Mouse (Mus musculus) liver, embryonic 14.5 days (tissue): ENCODE results near the gene Agtpbp1. TPM values are rescaled to one million over a fixed set of nuclear protein-coding genes. Genes with fewer than 3 reads are reported as not detected.

Experiments
- ATAC-seq: fragments of 200-750 bp; cut with Nextera tagmentation; 2 replicates; pipeline ENCODE4 v1.8.0; 2017; ENCODE audit warnings: moderate number of reproducible peaks, mild to moderate bottlenecking, moderate library complexity; ENCODE audit not compliant: insufficient read depth
- DNase-seq, 3 experiments: peaks; one replicate each; pipeline ENCODE4 v3.0.0-alpha.2; 2012 to 2013; ENCODE audit warnings: low read depth in 3 of 3, low spot score in 3 of 3
- H3K27ac ChIP-seq: fragments of 300-500 bp; sonication (generic); 2 replicates; pipeline ENCODE4 v1.5.1; 2014; ENCODE audit warnings: moderate library complexity, mild to moderate bottlenecking, control low read depth, inconsistent platforms
- H3K27me3 ChIP-seq: fragments of 300-500 bp; sonication (generic); 2 replicates; pipeline ENCODE4 v1.6.1; 2014; ENCODE audit warnings: mild to moderate bottlenecking, low read length, moderate library complexity; ENCODE audit not compliant: control insufficient read depth, insufficient read depth
- H3K36me3 ChIP-seq: fragments of 300-500 bp; sonication (generic); replicated peaks from 2 replicates; pipeline ENCODE4 v1.6.1; 2014; ENCODE audit warnings: low read depth; ENCODE audit not compliant: control insufficient read depth, insufficient read depth
- H3K4me1 ChIP-seq, 2 experiments: fragments of 200-500 bp in 1 of 2; fragments of 300-500 bp in 1 of 2; sonication (generic) in 1 of 2; replicated peaks; 2 replicates each; pipeline ENCODE4 v1.6.1; 2012 to 2014; ENCODE audit warnings: antibody characterized with exemption in 1 of 2, inconsistent platforms in 1 of 2, low read length in 1 of 2; ENCODE audit not compliant: control insufficient read depth in 2 of 2, insufficient read depth in 2 of 2
- H3K4me2 ChIP-seq: fragments of 300-500 bp; sonication (generic); 2 replicates; pipeline ENCODE4 v1.6.1; 2014; ENCODE audit warnings: low read depth, mild to moderate bottlenecking, control low read depth, moderate library complexity
- H3K4me3 ChIP-seq, 2 experiments: fragments of 200-500 bp in 1 of 2; fragments of 300-500 bp in 1 of 2; sonication (generic) in 1 of 2; 2 replicates each; pipeline ENCODE4 v1.5.1; 2012 to 2014; ENCODE audit warnings: low read depth in 2 of 2, low read length in 2 of 2, mild to moderate bottlenecking in 2 of 2, control low read depth in 1 of 2, inconsistent platforms in 1 of 2, moderate library complexity in 1 of 2; ENCODE audit not compliant: insufficient read depth in 1 of 2
- H3K9ac ChIP-seq: fragments of 300-500 bp; sonication (generic); replicated peaks from 2 replicates; pipeline ENCODE4 v1.6.1; 2014; ENCODE audit warnings: mild to moderate bottlenecking, control low read depth, moderate library complexity
- H3K9me3 ChIP-seq: fragments of 300-500 bp; sonication (generic); 2 replicates; pipeline ENCODE4 v1.6.1; 2016; ENCODE audit warnings: low read length, mixed read lengths; ENCODE audit not compliant: control insufficient read depth
- CTCF ChIP-seq: IDR thresholded peaks from 2 replicates; pipeline ENCODE4 v1.5.1; 2016; ENCODE audit warnings: antibody characterized with exemption, low read depth, control low read depth
- EP300 ChIP-seq: IDR thresholded peaks from 2 replicates; pipeline ENCODE4 v1.6.1; 2016; ENCODE audit warnings: antibody characterized with exemption, low read depth
- WGBS: fragments of 180-500 bp; shearing (Covaris S2); extraction: QIAGEN DNeasy Blood & Tissue Kit; methylation state at CpG from one replicate; pipeline ENCODE4 v1.1.7; 2014; ENCODE audit not compliant: insufficient replicate concordance; 5-methylcytosine and 5-hydroxymethylcytosine counted together
- polyA plus RNA-seq, 2 experiments: library from polyadenylated mRNA; depleted of rRNA in 1 of 2; stranded (reverse) in 1 of 2; unstranded in 1 of 2; fragments of >200 nt; fragmentation: Nextera tagmentation in 1 of 2; extraction: Ambion mirVana in 1 of 2; gene quantifications; 2 replicates each; pipeline versions ENCODE4 v1.2.1 to v1.2.3; 2012 to 2014

Gene Agtpbp1
- polyA plus RNA-seq, 2 experiments: 4.8 to 10.3 TPM

DNA sequence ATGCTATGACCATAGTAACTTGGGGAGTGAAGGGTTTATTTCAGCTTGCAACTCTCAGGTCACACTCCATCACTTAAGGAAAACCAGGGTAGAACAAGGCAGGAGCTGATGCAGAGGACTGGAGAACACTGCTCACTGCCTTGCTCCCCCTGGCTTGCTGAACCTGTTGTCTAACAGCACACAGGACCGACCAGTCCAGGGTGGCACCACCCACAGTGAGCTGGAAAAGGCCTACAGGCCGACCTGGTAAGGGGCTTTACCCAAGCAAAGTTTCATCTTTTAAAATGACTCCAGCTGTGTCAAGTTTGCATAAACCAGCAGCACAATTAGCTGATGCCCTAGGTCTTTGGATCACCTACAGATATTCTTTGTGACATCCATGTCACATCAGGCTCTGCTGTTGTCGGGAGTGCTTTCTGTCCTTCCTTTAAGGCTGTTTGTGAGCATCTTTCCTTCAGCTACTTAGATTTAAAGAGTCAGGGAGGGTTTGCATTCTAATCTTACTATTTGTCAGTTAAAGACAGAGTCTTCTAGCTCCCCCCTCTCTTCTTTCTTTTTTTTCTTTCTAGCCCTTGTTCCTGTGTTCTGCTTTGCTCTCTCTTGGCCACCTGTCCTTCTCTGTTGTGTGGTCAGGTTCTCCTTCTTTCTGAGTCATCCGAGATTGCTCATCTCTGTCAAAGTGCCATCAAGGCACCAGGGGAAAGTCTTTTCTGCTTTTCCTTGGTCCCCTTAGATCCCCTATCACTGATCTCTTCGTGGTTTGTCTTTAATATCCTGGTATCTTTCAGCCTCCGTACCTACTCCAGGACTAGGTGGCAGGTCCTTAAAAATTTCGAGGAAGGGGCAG lies 36.8 kb upstream of the Agtpbp1 start:
- 66% methylated on average over 7 of the region's 7 CpGs for WGBS
- DNase-seq (no peak), ATAC-seq (no peak)
- Histone ChIP-seq H3K4me3 (no peak overlapping the region), H3K9ac (no peak overlapping the region), H3K4me1 (peaks cover 0 to 4% of the 10 kb centered on the region in 2 experiments; a peak in 1 of 4 replicates), H3K27ac (no peak overlapping the region), H3K4me2 (no peak overlapping the region), H3K9me3 (no peaks in the 10 kb centered on the region), H3K27me3 (no peaks in the 10 kb centered on the region), H3K36me3 (peaks cover 5% of the 10 kb centered on the region)
- no peak for TF ChIP-seq CTCF
- no peak for TF ChIP-seq EP300

DNA sequence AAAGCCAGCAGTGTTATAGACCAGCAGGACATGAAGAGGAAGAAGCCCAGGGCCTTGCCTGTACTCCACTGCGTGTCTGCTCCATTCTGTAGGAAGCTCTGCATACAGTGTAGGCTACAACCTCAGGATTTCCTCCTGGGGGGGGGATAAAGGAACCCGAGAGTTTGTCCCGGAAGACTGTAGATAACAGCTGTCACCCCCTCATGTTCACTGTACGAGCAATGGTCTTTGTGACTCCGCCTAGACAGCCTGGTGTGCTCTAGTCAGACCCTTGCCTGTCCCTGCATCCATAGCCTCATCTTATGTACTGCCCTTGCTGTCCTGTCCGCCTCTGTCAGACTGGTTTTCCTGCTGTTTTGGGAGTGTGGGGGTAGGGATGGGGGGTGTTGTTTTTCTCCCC lies 33.4 kb upstream of the Agtpbp1 start:
- H3K4me3 ChIP-seq: no peak overlapping the region
- no peaks in the 10 kb centered on the region for H3K36me3 ChIP-seq
- DNase-seq (no peak), ATAC-seq (peak; percentile 26; the same call in 1 of the 2 replicates)
- no peaks in the 10 kb centered on the region for H3K27me3 ChIP-seq
- H3K9ac ChIP-seq: no peak overlapping the region
- H3K9me3 ChIP-seq: no peaks in the 10 kb centered on the region
- 59% methylated on average over 6 of the region's 6 CpGs for WGBS
- TF ChIP-seq EP300 (no peak), CTCF (no peak)
- no peak overlapping the region for H3K27ac ChIP-seq
- H3K4me2 ChIP-seq: no peak overlapping the region
- H3K4me1 ChIP-seq: peaks cover 0 to 4% of the 10 kb centered on the region in 2 experiments; a peak in 1 of 4 replicates

DNA sequence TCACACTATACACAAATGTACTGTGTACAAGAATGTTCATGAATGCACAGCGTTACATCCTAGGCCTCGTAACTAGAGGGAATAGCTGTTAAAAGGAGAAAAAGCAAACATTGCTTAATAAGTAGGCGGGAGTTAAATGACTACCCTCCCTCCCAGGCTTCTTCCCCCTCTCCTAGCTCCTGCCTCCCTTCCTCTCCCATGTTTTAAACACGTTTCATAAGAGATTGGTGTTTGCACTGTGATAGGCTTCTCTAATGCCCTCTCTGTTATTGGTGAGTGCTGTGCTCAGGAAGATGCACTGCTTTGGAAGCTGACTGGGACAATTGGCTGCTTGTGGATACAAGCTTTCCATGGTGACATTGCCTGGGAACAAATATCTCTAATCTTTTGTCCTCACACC lies 30.5 kb upstream of the Agtpbp1 start:
- Histone ChIP-seq H3K9me3 (no peaks in the 10 kb centered on the region), H3K27me3 (no peaks in the 10 kb centered on the region), H3K4me1 (peaks cover 0 to 4% of the 10 kb centered on the region in 2 experiments; a peak in 2 of 4 replicates), H3K27ac (no peak overlapping the region), H3K36me3 (no peaks in the 10 kb centered on the region), H3K4me3 (no peak overlapping the region), H3K4me2 (no peak overlapping the region), H3K9ac (no peak overlapping the region)
- 70% methylated on average over 4 of the region's 4 CpGs for WGBS
- no peak for TF ChIP-seq CTCF
- no peak for TF ChIP-seq EP300
- DNase-seq: peak in 1 of 3 experiments; percentile 12
- no peak for ATAC-seq

DNA sequence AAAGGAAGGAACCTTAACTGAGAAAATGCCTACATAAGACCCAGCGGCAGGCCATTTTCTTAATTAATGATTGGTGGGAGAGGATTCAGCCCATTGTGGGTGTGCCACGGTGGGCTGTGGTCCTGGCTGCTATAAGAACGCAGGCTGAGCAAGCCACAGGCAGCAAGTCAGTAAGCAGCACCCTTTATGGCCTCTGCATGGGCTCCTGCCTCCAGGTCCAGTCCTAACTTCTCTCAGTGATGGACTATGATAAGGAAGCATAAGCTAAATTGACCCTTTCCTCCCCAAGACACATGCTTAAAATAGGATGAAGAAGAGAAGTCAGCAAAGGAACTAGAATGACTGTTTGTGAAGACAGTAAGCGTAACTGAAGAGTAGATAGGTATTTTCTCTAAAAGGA lies 30.1 kb upstream of the Agtpbp1 start:
- peaks cover 0 to under 1% of the 10 kb centered on the region in 2 experiments; a peak in 2 of 4 replicates for H3K4me1 ChIP-seq
- H3K36me3 ChIP-seq: no peaks in the 10 kb centered on the region
- ATAC-seq: no peak
- no peak for TF ChIP-seq CTCF
- TF ChIP-seq EP300: no peak
- no peak overlapping the region for H3K4me3 ChIP-seq
- no peaks in the 10 kb centered on the region for H3K9me3 ChIP-seq
- no peak overlapping the region for H3K4me2 ChIP-seq
- no peak for DNase-seq
- no peak overlapping the region for H3K27ac ChIP-seq
- H3K27me3 ChIP-seq: no peaks in the 10 kb centered on the region
- no peak overlapping the region for H3K9ac ChIP-seq
- WGBS: 76% methylated on average over 4 of the region's 4 CpGs

DNA sequence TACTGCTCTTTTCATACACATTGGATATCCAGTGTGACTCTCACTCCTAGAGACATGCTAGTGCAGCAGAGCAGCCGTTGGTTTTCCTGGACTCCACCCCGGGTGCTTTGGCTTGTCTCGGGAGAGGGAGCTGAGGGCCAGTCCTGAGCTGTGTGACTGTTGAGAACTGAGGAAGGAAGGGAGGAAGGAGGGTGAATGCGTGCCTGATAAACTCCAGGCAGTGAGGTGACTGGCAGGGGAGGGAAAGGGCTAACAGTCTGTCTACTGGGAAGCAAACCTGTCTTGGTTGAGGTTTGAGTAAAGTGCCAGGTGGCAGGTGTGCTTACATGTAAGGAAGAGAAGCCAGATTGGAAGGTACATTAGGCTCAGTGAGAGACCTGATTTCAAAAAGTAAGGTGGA lies 28.8 kb upstream of the Agtpbp1 start:
- WGBS: 42% methylated on average over 4 of the region's 4 CpGs
- no peak for ATAC-seq
- no peaks in the 10 kb centered on the region for H3K9me3 ChIP-seq
- H3K4me1 ChIP-seq: no peaks in the 10 kb centered on the region; a peak in 1 of 4 replicates
- TF ChIP-seq EP300 (no peak), CTCF (no peak)
- H3K9ac ChIP-seq: no peak overlapping the region
- no peaks in the 10 kb centered on the region for H3K27me3 ChIP-seq
- peaks cover 8% of the 10 kb centered on the region for H3K36me3 ChIP-seq
- no peak for DNase-seq
- H3K4me3 ChIP-seq: no peak overlapping the region
- H3K27ac ChIP-seq: no peak overlapping the region
- no peak overlapping the region for H3K4me2 ChIP-seq
